Mouse (Mus musculus) forebrain, postnatal 0 days (tissue): ENCODE measurements at regions not wholly inside any gene's neighbourhood (a gene's known extent, or its start where the extent isn't known, plus 50 kb on each side); places are given as distances from the start of the nearest gene placed in this dataset.

ENCODE experiments used
- ATAC-seq: fragments of 200-750 bp; cut with Nextera tagmentation; 2 replicates; pipeline ENCODE4 v1.8.0; 2017; ENCODE audit warnings: mild to moderate bottlenecking, moderate library complexity
- DNase-seq: peaks from one replicate; pipeline ENCODE4 v3.0.0-alpha.2; 2015
- H3K27ac ChIP-seq: fragments of 300-500 bp; sonication (generic); 2 replicates; pipeline ENCODE4 v1.5.1; 2014; ENCODE audit warnings: low read depth, mild to moderate bottlenecking, antibody characterized with exemption, low read length, moderate library complexity, mixed read lengths
- H3K27me3 ChIP-seq: fragments of 300-500 bp; sonication (generic); 2 replicates; pipeline ENCODE4 v1.6.1; 2014; ENCODE audit warnings: mild to moderate bottlenecking, low read length, mixed read lengths; ENCODE audit not compliant: insufficient read depth
- H3K36me3 ChIP-seq: fragments of 300-500 bp; sonication (generic); 2 replicates; pipeline ENCODE4 v1.6.1; 2014; ENCODE audit warnings: mild to moderate bottlenecking, moderate library complexity; ENCODE audit not compliant: insufficient read depth
- H3K4me1 ChIP-seq: fragments of 300-500 bp; sonication (generic); 2 replicates; pipeline ENCODE4 v1.6.1; 2014; ENCODE audit warnings: antibody characterized with exemption; ENCODE audit not compliant: insufficient read depth
- H3K4me2 ChIP-seq: fragments of 300-500 bp; sonication (generic); 2 replicates; pipeline ENCODE4 v1.6.1; 2014; ENCODE audit warnings: low read depth, mild to moderate bottlenecking, moderate library complexity
- H3K4me3 ChIP-seq: fragments of 300-500 bp; sonication (generic); 2 replicates; pipeline ENCODE4 v1.5.1; 2014; ENCODE audit warnings: low read depth, low read length, mixed read lengths
- H3K9ac ChIP-seq: fragments of 300-500 bp; sonication (generic); 2 replicates; pipeline ENCODE4 v1.6.1; 2014; ENCODE audit warnings: mild to moderate bottlenecking
- H3K9me3 ChIP-seq: fragments of 300-500 bp; sonication (generic); 2 replicates; pipeline ENCODE4 v1.6.1; 2016; ENCODE audit warnings: low read length
- CTCF ChIP-seq: sonication (generic); IDR thresholded peaks from 2 replicates; pipeline ENCODE4 v1.5.1; 2016; ENCODE audit warnings: antibody characterized with exemption, control low read depth, low read depth
- WGBS: fragments of 180-500 bp; shearing (Covaris S2); extraction: QIAGEN DNeasy Blood & Tissue Kit; methylation state at CpG from one replicate; pipeline ENCODE4 v1.1.7; 2014; 5-methylcytosine and 5-hydroxymethylcytosine counted together

GRCm38 (mm10) chr17:83288143-83288492, 62.6 kb upstream of the Eml4 start:
- DNase-seq = peak; percentile 57
- Histone ChIP-seq H3K4me3 (no peak overlapping the region), H3K9ac (no peak overlapping the region)

GRCm38 (mm10) chr17:83295526-83296238, 55.0 kb upstream of the Eml4 start:
- ATAC-seq (no peak), DNase-seq (no peak)
- Histone ChIP-seq H3K9me3 (no peaks in the 10 kb centered on the region), H3K27me3 (no peaks in the 10 kb centered on the region), H3K4me1 (no peaks in the 10 kb centered on the region), H3K4me3 (no peak overlapping the region), H3K36me3 (no peaks in the 10 kb centered on the region), H3K4me2 (no peak overlapping the region), H3K9ac (no peak overlapping the region), H3K27ac (no peak overlapping the region)
- WGBS = 88% methylated on average over 13 of the region's 13 CpGs
- TF ChIP-seq CTCF = no peak

More at GRCm38 (mm10) chr17:83288143-83288492, 62.6 kb upstream of the Eml4 start:
- WGBS = 27% methylated on average over 7 of the region's 7 CpGs
- H3K27me3 ChIP-seq = no peaks in the 10 kb centered on the region
- no peaks in the 10 kb centered on the region for H3K9me3 ChIP-seq
- no peak for TF ChIP-seq CTCF
- 0 out of 2 replicates have a peak, but pooled peaks cover 2% of the 10 kb centered on the region for H3K4me1 ChIP-seq
- peak; percentile 78 for ATAC-seq
- H3K36me3 ChIP-seq = no peaks in the 10 kb centered on the region
- H3K27ac ChIP-seq = 0 out of 2 replicates have a peak overlapping the region, but pooled peaks have one; percentile 2
- no peak overlapping the region for H3K4me2 ChIP-seq

- no peak overlapping the region for H3K4me2 ChIP-seq
- H3K4me1 ChIP-seq = no peaks in the 10 kb centered on the region
- DNase-seq (no peak), ATAC-seq (no peak)
- TF ChIP-seq CTCF = no peak
- no peaks in the 10 kb centered on the region for H3K9me3 ChIP-seq
- no peak overlapping the region for H3K27ac ChIP-seq
- H3K27me3 ChIP-seq = no peaks in the 10 kb centered on the region
- no peak overlapping the region for H3K4me3 ChIP-seq
- no peaks in the 10 kb centered on the region for H3K36me3 ChIP-seq
- WGBS = 73% methylated on average over 6 of the region's 6 CpGs
- no peak overlapping the region for H3K9ac ChIP-seq
Observed at GRCm38 (mm10) chr17:83297379-83298121, 53.2 kb upstream of the Eml4 start.
